ENCODE assay signal across 8 mouse cellular contexts in the genomic region with DNA sequence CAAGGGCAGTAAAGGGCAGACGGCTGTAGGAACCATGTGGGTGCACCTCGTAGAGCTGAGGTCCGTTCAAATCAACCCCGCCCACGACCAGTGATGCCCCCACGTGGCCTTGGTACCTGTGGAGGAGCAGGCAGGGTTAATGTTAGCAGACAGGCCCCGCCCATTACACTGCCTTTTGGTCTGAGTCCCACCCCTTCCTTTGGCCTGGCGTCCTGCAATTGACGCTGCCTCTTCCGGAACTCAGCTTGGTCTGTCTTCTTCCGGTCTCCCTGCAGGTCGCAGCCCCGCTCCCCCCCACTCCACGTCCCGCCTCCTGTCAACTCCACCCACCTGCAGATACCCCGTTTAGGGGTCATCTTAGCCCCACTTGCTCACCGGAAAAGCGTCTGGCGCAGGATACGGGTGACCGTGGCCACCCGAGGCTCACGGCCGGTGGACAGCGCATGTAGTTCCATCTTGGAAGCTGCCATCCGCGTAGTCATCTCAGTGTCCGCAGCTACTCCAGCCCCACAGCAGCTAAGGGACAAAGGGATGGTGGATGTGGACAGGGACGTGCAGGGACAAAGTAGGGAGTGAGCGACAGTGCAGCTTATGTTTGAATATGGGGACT. TPM values are rescaled to one million over a fixed set of nuclear protein-coding genes. Genes with fewer than 3 reads are reported as not detected.
DNase-seq lines count a peak whose midpoint lies in the region; ATAC-seq lines count a peak whose summit lies in the region.

No protein-coding gene starts in this region.

- peaks cover 8% of the 10 kb centered on the region; the same call in 1 of the 2 replicates for H3K79me2 ChIP-seq in macrophage (ENCODE audit: inconsistent target)

- H3K27ac ChIP-seq in hindbrain, embryonic 16.5 days (ENCODE audit: low read depth, low read length): peak overlapping the region; percentile 94
- H3K27ac ChIP-seq in macrophage: peak overlapping the region; percentile 94

- no peaks in the 10 kb centered on the region for H3K36me3 ChIP-seq in hindbrain, embryonic 16.5 days (ENCODE audit: control insufficient read depth, insufficient read depth, low read length)
- peaks cover 19% of the 10 kb centered on the region for H3K36me3 ChIP-seq in macrophage (ENCODE audit: inconsistent target)

- H3K9me3 ChIP-seq in hindbrain, embryonic 16.5 days (ENCODE audit: control insufficient read depth, low read length): no peaks in the 10 kb centered on the region

- peak overlapping the region; percentile 62 for H3K4me3 ChIP-seq in hindbrain, embryonic 16.5 days (ENCODE audit: low read length)
- H3K4me3 ChIP-seq in macrophage (ENCODE audit: inconsistent target): peak overlapping the region; percentile 98

- peak overlapping the region; percentile 84 for H3K9ac ChIP-seq in hindbrain, embryonic 16.5 days (ENCODE audit: low read depth, low read length)

- H3K4me1 ChIP-seq in hindbrain, embryonic 16.5 days (ENCODE audit: control insufficient read depth, insufficient read depth, low read depth, low read length): peaks cover 15% of the 10 kb centered on the region

- under 1% methylated on average over 28 of the region's 30 CpGs for WGBS in hindbrain, embryonic 16.5 days
- 1% methylated on average over 28 of the region's 30 CpGs for WGBS in macrophage (ENCODE audit: missing documents)

- no peaks in the 10 kb centered on the region for H3K27me3 ChIP-seq in hindbrain, embryonic 16.5 days (replicated peaks; ENCODE audit: control insufficient read depth, insufficient read depth, low read length)

- DNase-seq in T-cell, adult 2 months (ENCODE audit: low spot score): peak; percentile 59
- peak; percentile 84 to 87 for DNase-seq in cerebellum, postnatal 36 days
- DNase-seq in frontal cortex, postnatal 36 days (ENCODE audit: low spot score in 2 of 2): peak; percentile 87
- peak; percentile 85 to 89 for DNase-seq in left cerebral cortex, adult 18-20 months (ENCODE audit: low spot score in 2 of 2)
- DNase-seq in right cerebral cortex, adult 18-20 months: peak; percentile 91
- DNase-seq in urinary bladder, postnatal 10 days (ENCODE audit: low spot score): peak; percentile 42

- H3K4me2 ChIP-seq in hindbrain, embryonic 16.5 days (ENCODE audit: low read length): peak overlapping the region; percentile 95

- ATAC-seq in hindbrain, embryonic 16.5 days: peak; percentile 93

RNA-seq across cellular contexts. Expression of gene Psmb10, which starts 1.3 kb away (rescaled TPM):
- polyA plus RNA-seq in hindbrain, embryonic 16.5 days (2015; fragmentation: Nextera tagmentation; extraction: Ambion mirVana): 81.8 and 93.0 TPM in 2 replicates
- 10 to 100 TPM; 92.9 to 93.3 TPM for total RNA-seq in left cerebral cortex, adult 18-20 months (2021)
- total RNA-seq in macrophage (2018; cell fraction: chromatin; rRNA removed): 100 to 1,000 TPM in 14 of 26 experiments, 10 to 100 TPM in 12; 22.7 to 248 (median 131) TPM
- total RNA-seq in macrophage (2018; cell fraction: cytosol; rRNA removed): 100 to 1,000 TPM; 153 to 669 (median 342) TPM
- 100 to 1,000 TPM in 19 of 26 experiments, 10 to 100 TPM in 7; 38.7 to 433 (median 199) TPM for total RNA-seq in macrophage (2018; cell fraction: nucleus; rRNA removed)
- polyA plus RNA-seq in macrophage (2018): 51.8 to 210 TPM (median 105 TPM) in 3 replicates

RNA-seq across cellular contexts. Expression of gene Ctrl, which starts 3.3 kb away (rescaled TPM):
- polyA plus RNA-seq in hindbrain, embryonic 16.5 days (2015; fragmentation: Nextera tagmentation; extraction: Ambion mirVana): 3.3 and 4.5 TPM in 2 replicates
- 1 to 10 TPM; 1.9 to 2.4 TPM for total RNA-seq in left cerebral cortex, adult 18-20 months (2021)
- 10 to 100 TPM in 2 of 26 experiments, 1 to 10 TPM in 23, not detected in 1; 1.5 to 10.8 (median 6.3) TPM for total RNA-seq in macrophage (2018; cell fraction: chromatin; rRNA removed)
- under 1 TPM in 11 of 26 experiments, not detected in 15; 0.14 to 0.48 (median 0.38) TPM for total RNA-seq in macrophage (2018; cell fraction: cytosol; rRNA removed)
- 1 to 10 TPM in 25 of 26 experiments, not detected in 1; 1.8 to 9.6 (median 5.1) TPM for total RNA-seq in macrophage (2018; cell fraction: nucleus; rRNA removed)
- not detected in 3 replicates for polyA plus RNA-seq in macrophage (2018)

RNA-seq across cellular contexts. Expression of gene Lcat, which starts 6.2 kb away (rescaled TPM):
- polyA plus RNA-seq in hindbrain, embryonic 16.5 days (2015; fragmentation: Nextera tagmentation; extraction: Ambion mirVana): 6.0 and 9.9 TPM in 2 replicates
- total RNA-seq in left cerebral cortex, adult 18-20 months (2021): 10 to 100 TPM; 22.8 to 26.4 TPM
- 10 to 100 TPM in 1 of 26 experiments, 1 to 10 TPM in 20, under 1 TPM in 4, not detected in 1; 0.46 to 10.3 (median 2.1) TPM for total RNA-seq in macrophage (2018; cell fraction: chromatin; rRNA removed)
- total RNA-seq in macrophage (2018; cell fraction: cytosol; rRNA removed): under 1 TPM in 13 of 26 experiments, not detected in 13; 0.09 to 0.90 (median 0.23) TPM
- 10 to 100 TPM in 5 of 26 experiments, 1 to 10 TPM in 16, under 1 TPM in 5; 0.54 to 13.5 (median 2.5) TPM for total RNA-seq in macrophage (2018; cell fraction: nucleus; rRNA removed)
- 0.10 to 0.28 TPM in 2 of 3 replicates, not detected in the other for polyA plus RNA-seq in macrophage (2018)

RNA-seq across cellular contexts. Expression of gene Slc12a4, which starts 28.9 kb away (rescaled TPM):
- polyA plus RNA-seq in hindbrain, embryonic 16.5 days (2015; fragmentation: Nextera tagmentation; extraction: Ambion mirVana): 14.6 and 17.1 TPM in 2 replicates
- 10 to 100 TPM; 17.3 to 19.2 TPM for total RNA-seq in left cerebral cortex, adult 18-20 months (2021)
- total RNA-seq in macrophage (2018; cell fraction: chromatin; rRNA removed): 100 to 1,000 TPM in 7 of 26 experiments, 10 to 100 TPM in 19; 36.5 to 518 (median 63.6) TPM
- total RNA-seq in macrophage (2018; cell fraction: cytosol; rRNA removed): 10 to 100 TPM; 12.3 to 47.4 (median 24.5) TPM
- 100 to 1,000 TPM in 5 of 26 experiments, 10 to 100 TPM in 21; 34.2 to 296 (median 56.7) TPM for total RNA-seq in macrophage (2018; cell fraction: nucleus; rRNA removed)
- 16.1 to 37.5 TPM (median 23.1 TPM) in 3 replicates for polyA plus RNA-seq in macrophage (2018)

RNA-seq across cellular contexts. Expression of gene Pskh1, which starts 36.7 kb away (rescaled TPM):
- 11.0 and 13.3 TPM in 2 replicates for polyA plus RNA-seq in hindbrain, embryonic 16.5 days (2015; fragmentation: Nextera tagmentation; extraction: Ambion mirVana)
- 1 to 10 TPM; 6.6 to 7.6 TPM for total RNA-seq in left cerebral cortex, adult 18-20 months (2021)
- total RNA-seq in macrophage (2018; cell fraction: chromatin; rRNA removed): 10 to 100 TPM in 24 of 26 experiments, 1 to 10 TPM in 2; 9.5 to 22.9 (median 14.8) TPM
- total RNA-seq in macrophage (2018; cell fraction: cytosol; rRNA removed): 10 to 100 TPM in 24 of 26 experiments, 1 to 10 TPM in 2; 8.7 to 21.7 (median 14.6) TPM
- 10 to 100 TPM; 10.6 to 29.3 (median 17.4) TPM for total RNA-seq in macrophage (2018; cell fraction: nucleus; rRNA removed)
- polyA plus RNA-seq in macrophage (2018): 16.3 to 17.5 TPM (median 16.4 TPM) in 3 replicates

Comparison
In these comparisons a context has a peak if more than half of its experiments do, and no peak if none do; other contexts are left out.
1. Peak in every context shown above with its lines: DNase-seq, ATAC-seq, H3K4me3 ChIP-seq and H3K27ac ChIP-seq.